Mouse (Mus musculus): ENCODE data around the gene Akr1c18. TPM values are rescaled to one million over a fixed set of nuclear protein-coding genes. Genes with fewer than 3 reads are reported as not detected.

Gene Akr1c18
- polyA plus RNA-seq (2014; fragmentation: Illumina TruSeq; extraction: RNeasy Lipid Tissue Mini Kit (QIAGEN cat#74804); ENCODE audit: low read depth, low replicate concordance) = 2.6 TPM

DNA sequence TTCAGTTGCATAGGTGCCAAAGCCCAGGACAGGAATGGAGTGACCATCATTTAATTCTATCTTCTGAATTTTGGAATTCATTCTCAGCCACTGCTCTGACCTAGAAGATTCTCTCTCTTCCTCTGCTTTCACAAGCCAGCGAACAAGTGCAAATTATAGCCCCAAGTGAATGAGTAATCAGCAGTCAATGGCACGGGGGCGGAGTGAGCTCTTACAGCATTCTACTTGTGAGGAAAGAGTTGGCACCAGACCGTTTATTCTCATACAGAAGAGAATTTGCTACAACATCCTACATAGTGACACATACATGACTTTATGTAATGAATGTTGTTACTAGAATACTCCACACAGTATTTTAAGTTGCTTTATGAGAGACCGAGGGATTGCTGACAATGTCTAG, at the start of gene Akr1c18:
Gene Akr1c18, minus strand, starts transcription at position 137 of the 400 bp plus-strand sequence.

DNA sequence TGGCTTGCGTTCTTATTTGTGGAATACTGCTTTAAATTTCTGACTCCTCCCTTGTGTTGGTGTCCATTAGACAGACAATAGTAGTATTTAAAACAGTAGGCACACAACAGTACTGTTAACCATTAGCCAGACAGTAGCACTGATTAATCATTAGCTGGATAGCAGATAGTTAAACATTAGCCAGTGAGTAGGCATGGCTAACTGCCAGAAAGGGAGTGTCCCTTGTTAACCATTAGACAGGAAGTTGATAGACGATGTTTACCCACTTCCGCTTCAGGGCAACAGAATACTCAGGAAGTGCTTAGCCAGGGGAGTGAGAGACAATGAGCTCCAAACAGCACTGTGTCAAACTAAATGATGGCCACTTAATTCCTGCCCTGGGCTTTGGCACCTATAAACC, 40.5 kb upstream of the Akr1c18 start, which contains the start of gene Akr1c13:
Gene Akr1c13, plus strand, starts transcription at position 247 of the 400 bp plus-strand sequence.

Other genes with a start within 250 kb of the Akr1c18 start
- 653 TPM for gene Net1, start 232.4 kb downstream of the Akr1c18 start, polyA plus RNA-seq (2014; fragmentation: Illumina TruSeq; extraction: RNeasy Lipid Tissue Mini Kit (QIAGEN cat#74804); ENCODE audit: low read depth, low replicate concordance)
- 17.8 TPM for gene Tubal3, start 232.4 kb downstream of the Akr1c18 start, polyA plus RNA-seq (2014; fragmentation: Illumina TruSeq; extraction: RNeasy Lipid Tissue Mini Kit (QIAGEN cat#74804); ENCODE audit: low read depth, low replicate concordance)
- gene Ucn3, start 205.3 kb downstream of the Akr1c18 start, polyA plus RNA-seq (2014; fragmentation: Illumina TruSeq; extraction: RNeasy Lipid Tissue Mini Kit (QIAGEN cat#74804); ENCODE audit: low read depth, low replicate concordance) = not detected
- gene Akr1c14, start 101.6 kb downstream of the Akr1c18 start, polyA plus RNA-seq (2014; fragmentation: Illumina TruSeq; extraction: RNeasy Lipid Tissue Mini Kit (QIAGEN cat#74804); ENCODE audit: low read depth, low replicate concordance) = 513 TPM
- 475 TPM for gene Akr1c13, start 40.5 kb upstream of the Akr1c18 start, polyA plus RNA-seq (2014; fragmentation: Illumina TruSeq; extraction: RNeasy Lipid Tissue Mini Kit (QIAGEN cat#74804); ENCODE audit: low read depth, low replicate concordance)
- 322 TPM for gene Akr1c19, start 78.0 kb upstream of the Akr1c18 start, polyA plus RNA-seq (2014; fragmentation: Illumina TruSeq; extraction: RNeasy Lipid Tissue Mini Kit (QIAGEN cat#74804); ENCODE audit: low read depth, low replicate concordance)
- 287 TPM for gene Akr1c12, start 128.8 kb upstream of the Akr1c18 start, polyA plus RNA-seq (2014; fragmentation: Illumina TruSeq; extraction: RNeasy Lipid Tissue Mini Kit (QIAGEN cat#74804); ENCODE audit: low read depth, low replicate concordance)

Data from sigmoid colon, adult 10 weeks (tissue).